Mouse (Mus musculus) cerebellum, adult 8-10 months (tissue): Measurements from ENCODE around the gene Col8a1.

Experiments
- DNase-seq: peaks from one replicate; pipeline ENCODE4 v3.0.0; 2022

The Col8a1 gene

DNA sequence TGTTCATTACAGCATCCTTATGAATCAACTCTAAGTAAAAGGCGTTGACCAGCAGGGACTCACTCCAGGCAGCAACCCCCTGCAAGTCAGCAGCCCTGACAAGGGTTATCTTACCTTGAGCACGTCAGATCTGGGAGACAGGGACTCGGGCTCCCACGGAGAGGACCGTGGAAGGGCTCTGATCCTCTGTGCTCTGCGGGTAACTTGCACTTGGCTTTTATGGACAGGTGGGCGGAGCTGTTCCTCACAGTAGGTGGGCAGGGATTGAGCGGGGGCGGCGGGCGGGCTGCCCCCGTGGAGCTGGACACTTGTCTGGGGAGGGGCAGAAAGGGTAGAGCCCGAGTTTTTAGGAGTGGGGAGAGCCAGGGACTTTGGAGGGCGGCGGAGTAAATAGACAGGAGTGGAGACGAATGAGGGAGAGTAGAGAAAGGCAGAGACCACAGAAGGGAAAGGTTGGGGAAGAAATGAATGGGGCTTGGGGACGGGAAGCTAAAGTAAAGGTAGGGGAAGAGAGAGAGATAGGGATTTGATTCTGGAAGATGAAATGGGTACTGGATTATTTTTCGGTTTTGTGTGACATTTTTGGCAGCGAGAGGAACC lies at the start of gene Col8a1:
Gene Col8a1, minus strand, starts transcription at position 212 of the 600 bp plus-strand sequence.
- peak; percentile 2 for DNase-seq

- DNase-seq, result no peak
Measured at GRCm38 (mm10) chr16:57801886-57802285, 47.3 kb upstream of the Col8a1 start.

DNA sequence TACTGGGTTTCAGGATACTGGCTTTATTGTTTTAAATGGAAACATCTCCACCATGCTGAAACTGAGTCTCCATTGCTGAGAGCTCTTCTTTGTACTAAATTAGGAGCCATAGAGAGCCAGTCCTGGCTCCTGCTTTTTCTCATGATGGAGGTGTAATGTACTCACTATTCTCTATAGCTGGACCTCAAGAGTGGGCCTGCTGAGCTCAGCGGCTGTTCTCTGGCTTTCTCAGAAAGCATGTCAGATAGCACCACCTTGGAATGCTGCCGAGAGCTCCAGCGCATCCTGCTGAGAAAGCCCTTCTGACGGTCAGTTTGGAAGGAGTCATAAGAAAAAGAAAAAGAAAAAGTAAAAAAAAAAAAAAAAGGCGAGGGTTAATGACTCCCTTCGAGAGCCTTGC lies 41.8 kb upstream of the Col8a1 start:
- peak; percentile 17 for DNase-seq

- DNase-seq, result no peak
Measured at GRCm38 (mm10) chr16:57779011-57779410, 24.5 kb upstream of the Col8a1 start.

GRCm38 (mm10) chr16:57765615-57766014 lies 11.1 kb upstream of the Col8a1 start:
- DNase-seq, result no peak

DNA sequence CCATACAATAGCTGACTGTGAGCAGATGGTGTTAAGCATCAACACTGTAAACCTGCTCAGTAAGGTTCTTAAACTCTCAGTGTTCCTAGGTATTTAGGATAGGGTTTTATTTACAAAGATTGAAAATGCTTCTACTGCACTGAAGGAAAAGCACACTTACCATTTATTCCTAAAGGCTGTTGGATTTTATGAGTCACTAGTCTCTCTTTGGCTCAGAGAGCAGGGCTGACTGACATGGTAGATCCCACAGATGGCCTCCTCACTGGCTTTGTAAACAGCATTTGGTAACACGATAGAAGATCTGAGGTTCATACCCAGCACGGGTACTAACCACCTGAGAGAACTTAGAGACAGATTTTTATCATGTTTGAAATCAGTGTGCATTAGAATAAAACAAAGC lies 5.3 kb upstream of the Col8a1 start:
- no peak for DNase-seq

DNA sequence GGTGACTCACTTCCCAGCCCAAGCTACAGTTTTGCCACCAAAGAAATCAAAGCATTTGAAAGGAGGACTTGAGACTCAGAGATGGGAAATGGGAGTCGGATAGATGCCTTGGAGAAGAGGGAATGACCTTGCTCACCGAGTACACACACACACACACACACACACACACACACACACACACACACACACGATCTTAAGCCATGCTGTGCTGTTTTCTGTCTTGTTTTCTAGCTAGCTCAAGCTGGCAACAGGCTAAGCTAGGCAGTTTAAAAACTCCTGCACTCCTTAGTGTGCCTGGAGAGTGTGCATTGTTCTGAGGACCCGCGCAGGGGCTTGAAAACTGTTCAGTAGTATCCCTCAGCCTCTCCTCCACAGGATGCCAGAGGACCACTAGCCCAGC lies 1.2 kb upstream of the Col8a1 start:
- DNase-seq, result no peak

DNA sequence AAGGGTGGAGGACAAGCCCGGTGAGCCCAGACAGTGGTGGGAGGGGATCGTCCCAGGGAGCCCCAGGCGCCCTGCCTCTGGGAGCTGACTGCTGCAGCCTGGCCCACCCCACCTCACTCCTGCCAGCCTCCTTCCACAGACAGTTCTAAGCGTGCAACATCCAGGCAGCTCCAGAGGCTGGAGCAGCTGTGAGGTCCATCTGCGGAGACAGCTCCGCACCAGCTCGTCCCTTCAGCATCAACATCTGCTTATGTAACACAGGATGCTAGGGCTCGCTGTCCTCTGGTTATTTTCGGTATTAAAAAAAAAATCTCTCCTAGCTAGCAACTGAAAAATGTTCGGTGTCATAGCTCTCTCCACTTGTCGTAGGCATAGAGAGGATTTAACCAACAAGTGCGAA lies 704 bp upstream of the Col8a1 start:
- DNase-seq, result peak; percentile 4

DNA sequence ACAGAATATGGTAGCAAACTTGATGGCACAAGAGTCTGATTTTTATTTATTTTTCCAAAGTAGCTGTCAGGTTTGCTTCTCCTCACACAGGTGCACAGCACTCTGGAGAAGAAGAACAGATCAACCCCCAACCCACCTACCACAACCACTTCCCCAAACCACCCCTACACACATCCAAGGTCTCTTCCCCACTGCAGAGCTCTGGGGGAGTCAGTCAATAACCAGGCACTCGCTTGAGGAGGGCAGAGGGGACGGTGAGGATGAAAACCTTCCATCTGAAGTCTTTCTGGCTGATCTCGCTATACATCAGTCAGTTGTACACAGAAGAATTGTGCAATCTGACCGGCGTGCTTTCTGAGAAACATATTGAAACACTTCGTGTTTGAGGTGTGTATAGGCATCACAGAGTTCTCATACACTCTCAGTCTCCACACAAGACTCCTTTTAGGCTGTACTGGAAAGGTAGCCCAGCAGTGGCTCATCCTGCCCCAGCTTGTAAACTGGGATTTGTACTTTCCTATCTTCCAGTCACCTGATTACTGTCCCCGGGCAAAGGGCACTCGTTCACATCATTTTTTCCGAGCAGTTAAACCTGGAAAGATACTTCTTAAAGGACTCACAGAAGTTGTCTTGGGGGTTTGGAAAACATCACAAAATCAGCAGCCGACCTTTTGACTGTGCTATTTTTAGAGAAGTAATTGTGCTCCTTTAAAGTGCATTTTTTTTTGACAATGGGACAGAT lies 827 bp downstream of the Col8a1 start:
- no peak for DNase-seq

DNA sequence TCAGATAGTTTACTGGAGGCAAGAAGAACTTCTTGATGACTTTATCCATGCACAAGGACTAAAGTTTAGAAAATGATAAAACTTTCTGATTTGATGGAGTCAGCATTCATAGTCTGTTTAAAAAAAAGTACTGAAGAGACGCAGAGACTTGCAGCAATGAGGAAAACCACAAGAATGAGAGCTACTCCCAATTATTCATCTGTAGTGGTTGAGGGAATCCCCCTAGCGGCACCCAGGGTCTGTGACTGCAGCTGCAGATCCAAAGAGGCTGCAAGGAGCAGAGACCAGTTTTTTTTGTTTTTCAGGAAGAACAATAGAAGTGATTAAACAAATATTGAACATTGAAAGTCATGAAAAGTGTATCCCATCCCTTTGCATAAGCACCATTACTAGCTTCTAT lies 4.0 kb downstream of the Col8a1 start:
- no peak for DNase-seq

DNA sequence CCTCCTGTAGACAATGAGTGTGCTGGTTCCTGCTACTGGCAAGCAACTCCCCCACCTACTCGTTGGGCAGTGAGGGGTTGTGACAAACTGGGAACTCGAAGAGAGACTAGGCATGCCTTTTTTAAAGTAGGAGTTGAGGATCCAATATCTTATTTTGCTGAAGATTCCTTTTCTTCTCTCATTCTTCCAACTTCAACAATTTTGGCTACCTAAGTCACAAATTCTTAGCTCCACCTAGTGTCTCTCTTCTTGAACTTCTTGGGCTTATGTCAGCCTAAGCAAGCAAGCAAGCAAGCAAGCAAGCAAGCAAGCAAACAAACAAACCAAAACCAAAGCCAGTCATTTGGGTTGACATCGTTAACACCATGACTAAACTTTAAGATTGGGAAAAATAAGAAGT lies 6.4 kb downstream of the Col8a1 start:
- DNase-seq, result no peak

- DNase-seq, result no peak
Measured at GRCm38 (mm10) chr16:57747357-57748056, 7.0 kb downstream of the Col8a1 start.

DNA sequence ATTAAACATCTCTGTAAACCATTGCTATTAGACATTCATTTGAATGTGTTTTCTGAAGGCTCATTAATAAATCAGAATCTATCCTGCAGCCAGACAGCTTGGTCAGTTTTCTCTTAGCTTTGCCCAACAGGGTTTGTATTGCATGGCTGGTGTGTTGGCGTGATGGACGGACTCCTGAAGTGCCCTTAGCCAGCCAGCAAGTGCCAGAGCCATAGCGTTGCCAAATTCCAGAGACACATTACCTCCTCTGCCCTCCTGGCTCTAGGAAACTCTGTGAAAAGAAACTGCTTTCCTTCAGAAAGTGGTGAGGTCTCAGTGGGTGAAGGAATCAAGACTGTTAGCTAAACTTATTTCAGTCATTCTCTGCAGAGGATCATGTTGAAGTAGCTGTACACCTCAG lies 14.4 kb downstream of the Col8a1 start:
- no peak for DNase-seq

GRCm38 (mm10) chr16:57734942-57735341 lies 19.6 kb downstream of the Col8a1 start:
- DNase-seq, result no peak

DNA sequence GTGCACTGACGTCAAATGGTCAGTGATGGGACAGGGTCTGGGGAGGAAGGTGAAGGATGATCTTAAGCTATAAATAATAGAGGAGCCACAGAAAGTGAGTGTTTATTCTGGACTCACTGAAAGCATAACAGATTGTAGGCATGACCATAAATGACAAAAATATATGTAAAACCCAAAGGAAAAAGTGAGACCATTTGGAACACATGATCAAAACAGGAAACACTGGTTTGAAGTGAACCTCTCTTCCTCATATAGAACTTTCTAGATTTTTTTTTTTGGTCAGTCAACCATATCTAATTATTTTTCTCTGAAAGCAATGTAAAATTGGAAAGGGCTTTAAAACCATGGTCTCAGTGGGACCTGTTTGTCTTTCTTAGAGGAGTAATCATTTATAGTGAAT lies 21.0 kb downstream of the Col8a1 start:
- DNase-seq, result no peak

DNA sequence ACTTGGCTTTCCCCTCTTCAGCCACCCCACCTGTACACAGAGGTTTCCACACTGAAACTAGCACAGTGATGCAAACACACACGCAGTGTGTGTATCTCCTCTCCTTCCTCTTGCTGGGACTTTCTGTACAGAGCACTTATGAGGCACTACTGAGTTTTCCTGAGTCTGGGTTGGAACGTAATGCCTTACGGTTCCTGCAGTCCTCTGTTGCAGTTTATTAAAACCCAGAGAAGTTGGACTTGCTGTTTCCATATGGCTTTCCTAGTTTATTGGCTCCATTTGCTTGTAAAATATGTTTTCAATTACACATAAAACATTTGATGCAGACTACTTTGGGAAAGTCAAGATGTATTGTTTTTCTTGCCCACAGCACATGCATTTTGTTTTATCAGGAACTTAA lies 21.4 kb downstream of the Col8a1 start:
- DNase-seq, result no peak

DNA sequence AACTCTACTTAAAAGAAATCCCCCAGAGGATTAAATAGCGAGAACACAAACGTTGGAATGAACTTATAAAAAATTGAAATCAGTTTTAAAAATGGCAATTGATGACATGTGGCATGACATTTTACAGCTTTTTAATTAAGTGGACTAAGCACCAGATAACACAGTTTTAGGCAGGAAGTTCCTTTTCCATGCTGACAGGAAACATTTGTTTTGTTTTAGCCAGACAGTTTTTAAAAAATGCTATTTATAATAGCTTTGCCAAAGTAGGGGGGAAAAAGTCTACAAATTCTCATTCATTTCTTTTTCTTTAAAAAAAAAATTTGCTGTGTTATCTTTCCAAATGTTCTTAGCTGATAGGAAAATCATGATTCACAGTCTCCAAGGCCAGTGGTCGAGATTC lies 29.6 kb downstream of the Col8a1 start:
- DNase-seq, result no peak

- no peak for DNase-seq
Measured at GRCm38 (mm10) chr16:57718982-57719381, 35.6 kb downstream of the Col8a1 start.

GRCm38 (mm10) chr16:57698733-57699132 lies 55.8 kb downstream of the Col8a1 start:
- DNase-seq, result no peak

DNA sequence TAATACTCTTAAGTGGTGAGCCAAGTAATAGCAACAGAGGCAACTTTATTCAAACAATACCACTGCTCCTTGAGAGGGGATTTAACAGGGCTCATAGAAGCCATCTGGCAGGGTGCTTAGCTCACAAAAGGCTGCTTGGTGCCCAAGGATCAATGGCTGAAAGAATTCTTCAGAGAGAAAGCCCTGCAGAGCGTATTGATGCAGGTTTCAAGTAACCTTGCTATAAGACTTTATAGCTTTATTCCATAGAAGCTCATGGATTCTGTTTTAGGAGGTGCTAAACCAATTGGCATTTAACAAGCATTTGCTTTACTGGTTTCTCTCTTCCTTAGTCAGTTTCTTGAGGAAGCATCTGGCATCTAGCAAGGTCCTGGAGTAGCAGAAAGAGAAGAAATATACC lies 59.8 kb downstream of the Col8a1 start:
- DNase-seq, result no peak

DNA sequence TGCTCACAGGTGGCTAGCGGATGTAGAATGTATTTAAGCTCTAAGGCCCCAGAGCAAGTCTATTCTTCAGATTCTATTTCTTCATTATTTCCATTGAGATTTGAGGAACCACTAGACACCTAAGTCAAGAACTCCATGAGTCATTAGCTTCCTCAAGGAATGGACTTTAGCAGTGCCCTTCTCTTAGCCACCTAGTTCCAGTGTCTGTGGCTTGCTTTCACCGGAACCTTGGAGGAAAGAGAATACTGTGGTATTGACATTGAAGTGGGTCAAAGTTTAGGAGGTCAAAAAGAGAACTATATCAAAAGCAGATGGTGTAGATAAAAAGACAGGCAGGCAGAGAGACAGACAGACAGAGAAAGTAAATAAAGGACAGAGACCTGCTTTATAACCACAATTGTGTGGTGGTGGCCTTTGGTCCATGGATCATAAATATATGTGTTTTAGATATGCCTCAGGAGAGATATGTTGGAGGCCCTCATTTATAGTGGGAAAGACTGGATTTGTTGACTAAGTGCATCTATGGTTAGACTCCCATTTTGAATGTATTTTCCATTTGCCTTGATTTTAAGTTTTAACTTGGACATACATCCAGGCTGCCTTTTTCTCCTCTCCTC lies 60.5 kb downstream of the Col8a1 start:
- no peak for DNase-seq

- DNase-seq, result no peak
Measured at GRCm38 (mm10) chr16:57685790-57686399, 68.6 kb downstream of the Col8a1 start.

- DNase-seq, result no peak
Measured at GRCm38 (mm10) chr16:57672251-57672650, 82.3 kb downstream of the Col8a1 start.
